In genomic region chr2:51065821-51066220, GRCm38 (mm10) we compare ENCODE assay signal across 16 mouse cellular contexts.
A peak's percentile ranks its signal among the peaks of the same experiment; 100 is the strongest.
DNase-seq lines count a peak whose midpoint lies in the region; ATAC-seq lines count a peak whose summit lies in the region.
"Had no signal": no experiment of that assay in that cellular context is flagged by ENCODE, and none has a peak within 500 bp of the region (broad histone marks: within the 10 kb centered on the region; RNA-seq: fewer than 3 reads in every experiment).

No protein-coding gene starts in this region.

- DNase-seq in hindbrain, embryonic 10.5 days (ENCODE audit: low spot score): no peak
- no peak for DNase-seq in forebrain, embryonic 11.5 days (ENCODE audit: low spot score)
- DNase-seq in midbrain, embryonic 14.5 days: peak; percentile 42
- no peak for DNase-seq in adrenal gland, adult 8-10 months
- no peak for DNase-seq in heart, postnatal 36 days
- no peak for DNase-seq in kidney, adult 11 months
- DNase-seq: kidney, adult 18-20 months; kidney, postnatal 36 days; lung, postnatal 14 days; thymus, postnatal 36 days had no signal

- WGBS in hindbrain, embryonic 10.5 days: 49% methylated on average over 6 of the region's 6 CpGs
- 47% methylated on average over 6 of the region's 6 CpGs for WGBS in hindbrain, embryonic 16.5 days
- 63% methylated on average over 6 of the region's 6 CpGs for WGBS in forebrain, embryonic 11.5 days
- 40% methylated on average over 6 of the region's 6 CpGs for WGBS in hindbrain, embryonic 12.5 days
- 16% methylated on average over 6 of the region's 6 CpGs for WGBS in midbrain, embryonic 14.5 days

- intact Hi-C loops in heart, postnatal 36 days (cut with DNase I): no loop called here

- H3K27ac ChIP-seq in hindbrain, embryonic 10.5 days: peak overlapping the region; percentile 89
- no peak overlapping the region; the same call in 1 of the 2 replicates for H3K27ac ChIP-seq in hindbrain, embryonic 16.5 days (ENCODE audit: low read depth, low read length)
- H3K27ac ChIP-seq in forebrain, embryonic 11.5 days (ENCODE audit: low read depth, low read length): peak overlapping the region; percentile 85; the same call in 1 of the 2 replicates
- peak overlapping the region; percentile 92 for H3K27ac ChIP-seq in hindbrain, embryonic 12.5 days
- peak overlapping the region; percentile 89 for H3K27ac ChIP-seq in midbrain, embryonic 14.5 days (replicated peaks; ENCODE audit: low read depth, low read length)
- H3K27ac ChIP-seq: liver, embryonic 15.5 days had no signal

- H3K9me3 ChIP-seq in hindbrain, embryonic 10.5 days: 0 out of 2 replicates have a peak, but pooled peaks cover 3% of the 10 kb centered on the region
- H3K9me3 ChIP-seq in hindbrain, embryonic 16.5 days (ENCODE audit: control insufficient read depth, low read length): no peaks in the 10 kb centered on the region; the same call in 1 of the 2 replicates
- no peaks in the 10 kb centered on the region; the same call in 1 of the 2 replicates for H3K9me3 ChIP-seq in forebrain, embryonic 11.5 days (ENCODE audit: control insufficient read depth, low read length)
- H3K9me3 ChIP-seq in hindbrain, embryonic 12.5 days (replicated peaks): no peaks in the 10 kb centered on the region
- no peaks in the 10 kb centered on the region for H3K9me3 ChIP-seq in midbrain, embryonic 14.5 days (ENCODE audit: control insufficient read depth, low read length)
- H3K9me3 ChIP-seq: liver, embryonic 15.5 days had no signal

- peaks cover 46% of the 10 kb centered on the region for H3K4me1 ChIP-seq in hindbrain, embryonic 10.5 days (replicated peaks)
- peaks cover 8% of the 10 kb centered on the region for H3K4me1 ChIP-seq in hindbrain, embryonic 16.5 days (ENCODE audit: control insufficient read depth, insufficient read depth, low read depth, low read length)
- peaks cover 10% of the 10 kb centered on the region; the same call in 1 of the 2 replicates for H3K4me1 ChIP-seq in forebrain, embryonic 11.5 days (replicated peaks; ENCODE audit: control insufficient read depth, insufficient read depth, low read length)
- peaks cover 17% of the 10 kb centered on the region for H3K4me1 ChIP-seq in hindbrain, embryonic 12.5 days
- H3K4me1 ChIP-seq in midbrain, embryonic 14.5 days (ENCODE audit: control insufficient read depth, insufficient read depth, low read length): peaks cover 13% of the 10 kb centered on the region
- H3K4me1 ChIP-seq: liver, embryonic 15.5 days; megakaryocyte, embryonic 14.5 days had no signal

- no peak overlapping the region for H3K9ac ChIP-seq in hindbrain, embryonic 16.5 days (ENCODE audit: low read depth, low read length)
- no peak overlapping the region; the same call in 1 of the 2 replicates for H3K9ac ChIP-seq in forebrain, embryonic 11.5 days (ENCODE audit: low read length)
- H3K9ac ChIP-seq in hindbrain, embryonic 12.5 days: no peak overlapping the region
- no peak overlapping the region for H3K9ac ChIP-seq in midbrain, embryonic 14.5 days (replicated peaks; ENCODE audit: low read length)
- H3K9ac ChIP-seq: liver, embryonic 15.5 days had no signal

- H3K36me3 ChIP-seq in hindbrain, embryonic 10.5 days: no peaks in the 10 kb centered on the region
- H3K36me3 ChIP-seq in hindbrain, embryonic 16.5 days (ENCODE audit: control insufficient read depth, insufficient read depth, low read length): no peaks in the 10 kb centered on the region
- H3K36me3 ChIP-seq in forebrain, embryonic 11.5 days (ENCODE audit: control insufficient read depth, insufficient read depth, low read length): no peaks in the 10 kb centered on the region
- no peaks in the 10 kb centered on the region for H3K36me3 ChIP-seq in hindbrain, embryonic 12.5 days
- H3K36me3 ChIP-seq in midbrain, embryonic 14.5 days (ENCODE audit: control insufficient read depth, insufficient read depth, low read length): no peaks in the 10 kb centered on the region
- H3K36me3 ChIP-seq: liver, embryonic 15.5 days had no signal

- H3K4me3 ChIP-seq in hindbrain, embryonic 10.5 days: no peak overlapping the region
- no peak overlapping the region for H3K4me3 ChIP-seq in hindbrain, embryonic 16.5 days (ENCODE audit: low read length)
- no peak overlapping the region for H3K4me3 ChIP-seq in forebrain, embryonic 11.5 days (ENCODE audit: low read depth, low read length)
- H3K4me3 ChIP-seq in hindbrain, embryonic 12.5 days: no peak overlapping the region
- no peak overlapping the region for H3K4me3 ChIP-seq in midbrain, embryonic 14.5 days (replicated peaks; ENCODE audit: low read depth, low read length)
- H3K4me3 ChIP-seq: erythroblast, embryonic 14.5 days; liver, embryonic 15.5 days had no signal

- H3K4me2 ChIP-seq in hindbrain, embryonic 16.5 days (ENCODE audit: low read length): no peak overlapping the region
- no peak overlapping the region for H3K4me2 ChIP-seq in forebrain, embryonic 11.5 days (ENCODE audit: low read depth, low read length, severe bottlenecking)
- H3K4me2 ChIP-seq in hindbrain, embryonic 12.5 days (replicated peaks): no peak overlapping the region
- H3K4me2 ChIP-seq in midbrain, embryonic 14.5 days (ENCODE audit: low read length): no peak overlapping the region
- H3K4me2 ChIP-seq: heart, embryonic 11.5 days; liver, embryonic 15.5 days had no signal

- H3K27me3 ChIP-seq in hindbrain, embryonic 10.5 days (ENCODE audit: insufficient read depth, poor library complexity, severe bottlenecking): no peaks in the 10 kb centered on the region
- H3K27me3 ChIP-seq in hindbrain, embryonic 16.5 days (replicated peaks; ENCODE audit: control insufficient read depth, insufficient read depth, low read length): no peaks in the 10 kb centered on the region
- H3K27me3 ChIP-seq in forebrain, embryonic 11.5 days (ENCODE audit: control insufficient read depth, insufficient read depth, low read length): no peaks in the 10 kb centered on the region
- no peaks in the 10 kb centered on the region for H3K27me3 ChIP-seq in hindbrain, embryonic 12.5 days
- H3K27me3 ChIP-seq in midbrain, embryonic 14.5 days (ENCODE audit: control insufficient read depth, insufficient read depth, low read length): no peaks in the 10 kb centered on the region
- H3K27me3 ChIP-seq: liver, embryonic 15.5 days; megakaryocyte, embryonic 14.5 days had no signal

- ATAC-seq in hindbrain, embryonic 16.5 days: no peak
- ATAC-seq in forebrain, embryonic 11.5 days (replicated peaks; ENCODE audit: low FRiP score): no peak
- peak; percentile 21; the same call in 1 of the 2 replicates for ATAC-seq in hindbrain, embryonic 12.5 days (ENCODE audit: low FRiP score)
- no peak; the same call in 1 of the 2 replicates for ATAC-seq in midbrain, embryonic 14.5 days (ENCODE audit: low FRiP score, low TSS enrichment)
